Mouse (Mus musculus): ENCODE data around the gene Pik3c2a.

The Pik3c2a gene

GRCm38 (mm10) chr7:116292377-116292776 is 150.9 kb downstream of the Pik3c2a start:
- no peak for DNase-seq

- no peak for DNase-seq
Observed at GRCm38 (mm10) chr7:116290559-116290958, 152.7 kb downstream of the Pik3c2a start.

- DNase-seq, result no peak
Observed at GRCm38 (mm10) chr7:116288996-116289395, 154.3 kb downstream of the Pik3c2a start.

GRCm38 (mm10) chr7:116287959-116288358 is 155.3 kb downstream of the Pik3c2a start:
- no peak for DNase-seq

Data from thymus, postnatal 36 days (tissue).